Mouse (Mus musculus): ENCODE measurements around the gene Zkscan7.

DNA sequence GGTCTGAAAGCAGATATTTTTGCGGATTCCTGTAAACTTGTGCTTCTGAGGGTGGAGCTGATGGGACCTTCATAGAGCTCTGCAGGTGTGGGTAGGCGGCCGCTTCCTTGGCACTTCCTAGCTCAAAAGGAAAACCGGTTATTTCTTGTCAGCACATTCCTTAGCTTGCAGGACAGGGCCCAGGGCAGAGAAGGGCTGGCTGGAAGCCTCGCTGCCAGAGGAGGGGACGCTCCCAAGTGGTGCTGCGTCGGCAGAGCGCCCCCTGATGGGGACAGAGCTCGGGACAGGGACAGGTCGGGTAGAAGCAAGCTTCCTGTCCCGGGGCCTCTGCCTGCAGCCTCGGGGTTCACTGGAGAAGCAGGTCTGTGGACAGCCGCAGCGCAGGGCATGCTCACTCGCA is 47.8 kb upstream of the Zkscan7 start:
- no peak for TF ChIP-seq POLR2A (IDR thresholded peaks at IDR 0.05; ENCODE audit: control insufficient read depth, low read depth, low read length)
- peak; percentile 59; the same call in 1 of the 2 replicates for TF ChIP-seq CTCF (IDR thresholded peaks at IDR 0.05; ENCODE audit: control insufficient read depth, insufficient read depth, insufficient replicate concordance, low read depth, low read length)
